Mouse (Mus musculus): ENCODE data around the gene Zfhx3. TPM values are rescaled to one million over a fixed set of nuclear protein-coding genes. Genes with fewer than 3 reads are reported as not detected.

The Zfhx3 gene
- polyA plus RNA-seq, 1 experiment from 2014 or later, result 19.8 TPM

- Histone ChIP-seq H3K4me3 (ENCODE audit: low read depth, low read length) (no peak overlapping the region), H3K4me1 (ENCODE audit: insufficient read depth) (peaks cover 5% of the 10 kb centered on the region; the same call in 1 of the 2 replicates), H3K27me3 (ENCODE audit: insufficient read depth, low read length) (no peaks in the 10 kb centered on the region), H3K9ac (no peak overlapping the region), H3K9me3 (ENCODE audit: low read depth, low read length) (no peaks in the 10 kb centered on the region), H3K4me2 (0 out of 2 replicates have a peak overlapping the region, but pooled peaks have one; percentile 12), H3K27ac (ENCODE audit: low read depth) (no peak overlapping the region), H3K36me3 (ENCODE audit: insufficient read depth) (no peaks in the 10 kb centered on the region)
- DNase-seq (no peak), ATAC-seq (ENCODE audit: insufficient read depth) (no peak)
- 70% methylated on average over 9 of the region's 9 CpGs for WGBS
- no peak for TF ChIP-seq CTCF (IDR thresholded peaks at IDR 0.05; ENCODE audit: low read depth)
These were observed 459.7 kb downstream of the Zfhx3 start for GRCm38 (mm10) chr8:108402149-108402548.

GRCm38 (mm10) chr8:108406716-108407494 lies 464.5 kb downstream of the Zfhx3 start:
- Histone ChIP-seq H3K4me3 (ENCODE audit: low read depth, low read length) (no peak overlapping the region), H3K27me3 (ENCODE audit: insufficient read depth, low read length) (no peaks in the 10 kb centered on the region), H3K9me3 (ENCODE audit: low read depth, low read length) (no peaks in the 10 kb centered on the region), H3K4me2 (peak overlapping the region; percentile 12; the same call in 1 of the 2 replicates), H3K9ac (0 out of 2 replicates have a peak overlapping the region, but pooled peaks have one; percentile 15), H3K36me3 (ENCODE audit: insufficient read depth) (no peaks in the 10 kb centered on the region), H3K4me1 (ENCODE audit: insufficient read depth) (peaks cover 7% of the 10 kb centered on the region; the same call in 1 of the 2 replicates), H3K27ac (ENCODE audit: low read depth) (no peak overlapping the region)
- DNase-seq, result no peak
- 44% methylated on average over 25 of the region's 25 CpGs for WGBS
- no peak for ATAC-seq (ENCODE audit: insufficient read depth)
- TF ChIP-seq CTCF (IDR thresholded peaks at IDR 0.05; ENCODE audit: low read depth), result no peak

GRCm38 (mm10) chr8:108419162-108419844 lies 476.9 kb downstream of the Zfhx3 start:
- DNase-seq, result peak; percentile 28
- 69% methylated on average over 15 of the region's 15 CpGs for WGBS

GRCm38 (mm10) chr8:108422521-108422920 lies 480.1 kb downstream of the Zfhx3 start:
- Histone ChIP-seq H3K27me3 (ENCODE audit: insufficient read depth, low read length) (no peaks in the 10 kb centered on the region), H3K4me2 (no peak overlapping the region), H3K4me1 (ENCODE audit: insufficient read depth) (no peaks in the 10 kb centered on the region; the same call in 1 of the 2 replicates), H3K9me3 (ENCODE audit: low read depth, low read length) (no peaks in the 10 kb centered on the region), H3K9ac (no peak overlapping the region), H3K36me3 (ENCODE audit: insufficient read depth) (no peaks in the 10 kb centered on the region), H3K27ac (ENCODE audit: low read depth) (no peak overlapping the region), H3K4me3 (ENCODE audit: low read depth, low read length) (no peak overlapping the region)
- no peak for TF ChIP-seq CTCF (IDR thresholded peaks at IDR 0.05; ENCODE audit: low read depth)
- WGBS, result 73% methylated on average over 3 of the region's 3 CpGs
- ATAC-seq (ENCODE audit: insufficient read depth) (no peak), DNase-seq (no peak)

More at GRCm38 (mm10) chr8:108419162-108419844, 476.9 kb downstream of the Zfhx3 start:
- H3K9ac ChIP-seq, result no peak overlapping the region
- no peak for TF ChIP-seq CTCF (IDR thresholded peaks at IDR 0.05; ENCODE audit: low read depth)
- H3K27ac ChIP-seq (ENCODE audit: low read depth), result no peak overlapping the region
- no peaks in the 10 kb centered on the region for H3K27me3 ChIP-seq (ENCODE audit: insufficient read depth, low read length)
- H3K36me3 ChIP-seq (ENCODE audit: insufficient read depth), result no peaks in the 10 kb centered on the region
- H3K9me3 ChIP-seq (ENCODE audit: low read depth, low read length), result no peaks in the 10 kb centered on the region
- no peak overlapping the region for H3K4me2 ChIP-seq
- no peak overlapping the region for H3K4me3 ChIP-seq (ENCODE audit: low read depth, low read length)
- no peaks in the 10 kb centered on the region for H3K4me1 ChIP-seq (ENCODE audit: insufficient read depth)
- no peak for ATAC-seq (ENCODE audit: insufficient read depth)

GRCm38 (mm10) chr8:108424337-108424736 lies 481.9 kb downstream of the Zfhx3 start:
- Histone ChIP-seq H3K4me1 (ENCODE audit: insufficient read depth) (no peaks in the 10 kb centered on the region; the same call in 1 of the 2 replicates), H3K36me3 (ENCODE audit: insufficient read depth) (no peaks in the 10 kb centered on the region), H3K27me3 (ENCODE audit: insufficient read depth, low read length) (no peaks in the 10 kb centered on the region), H3K4me2 (no peak overlapping the region), H3K9ac (no peak overlapping the region), H3K4me3 (ENCODE audit: low read depth, low read length) (no peak overlapping the region), H3K9me3 (ENCODE audit: low read depth, low read length) (no peaks in the 10 kb centered on the region), H3K27ac (ENCODE audit: low read depth) (no peak overlapping the region)
- ATAC-seq (ENCODE audit: insufficient read depth), result peak; percentile 71
- DNase-seq, result peak; percentile 82
- 40% methylated on average over 8 of the region's 8 CpGs for WGBS
- no peak for TF ChIP-seq CTCF (IDR thresholded peaks at IDR 0.05; ENCODE audit: low read depth)

GRCm38 (mm10) chr8:108433321-108433720 lies 490.9 kb downstream of the Zfhx3 start:
- H3K4me3 ChIP-seq (ENCODE audit: low read depth, low read length), result no peak overlapping the region
- DNase-seq, result peak; percentile 20
- H3K27ac ChIP-seq (ENCODE audit: low read depth), result no peak overlapping the region
- no peak for ATAC-seq (ENCODE audit: insufficient read depth)
- no peaks in the 10 kb centered on the region for H3K36me3 ChIP-seq (ENCODE audit: insufficient read depth)
- H3K4me1 ChIP-seq (ENCODE audit: insufficient read depth), result no peaks in the 10 kb centered on the region
- WGBS, result 29% methylated on average over 5 of the region's 5 CpGs
- no peaks in the 10 kb centered on the region for H3K9me3 ChIP-seq (ENCODE audit: low read depth, low read length)
- H3K9ac ChIP-seq, result no peak overlapping the region
- H3K27me3 ChIP-seq (ENCODE audit: insufficient read depth, low read length), result no peaks in the 10 kb centered on the region
- no peak overlapping the region for H3K4me2 ChIP-seq
- no peak for TF ChIP-seq CTCF (IDR thresholded peaks at IDR 0.05; ENCODE audit: low read depth)

GRCm38 (mm10) chr8:108434510-108434909 lies 492.1 kb downstream of the Zfhx3 start:
- WGBS, result 47% methylated on average over 4 of the region's 4 CpGs
- no peak for TF ChIP-seq CTCF (IDR thresholded peaks at IDR 0.05; ENCODE audit: low read depth)

More at GRCm38 (mm10) chr8:108434510-108434909, 492.1 kb downstream of the Zfhx3 start:
- Histone ChIP-seq H3K4me3 (ENCODE audit: low read depth, low read length) (no peak overlapping the region), H3K4me1 (ENCODE audit: insufficient read depth) (peaks cover under 1% of the 10 kb centered on the region; the same call in 1 of the 2 replicates), H3K4me2 (no peak overlapping the region), H3K9me3 (ENCODE audit: low read depth, low read length) (no peaks in the 10 kb centered on the region), H3K9ac (no peak overlapping the region), H3K27me3 (ENCODE audit: insufficient read depth, low read length) (no peaks in the 10 kb centered on the region), H3K36me3 (ENCODE audit: insufficient read depth) (no peaks in the 10 kb centered on the region), H3K27ac (ENCODE audit: low read depth) (no peak overlapping the region)
- ATAC-seq (ENCODE audit: insufficient read depth) (no peak), DNase-seq (no peak)

Measured in lung, embryonic 14.5 days (tissue).